Mouse (Mus musculus): ENCODE data around the gene Gm32717. TPM values are rescaled to one million over a fixed set of nuclear protein-coding genes. Genes with fewer than 3 reads are reported as not detected.
"Not testable (repeated sequence)": the region's sequence is repeated elsewhere in the genome, so short reads cannot be mapped to it uniquely, and the experiment has no call there.

The Gm32717 gene
- polyA plus RNA-seq, 1 experiment from 2014 or later: 0.12 TPM

GRCm38 (mm10) chr10:118195150-118195549, 45.4 kb downstream of the Gm32717 start:
- 39% methylated on average over 3 of the region's 3 CpGs for WGBS
- H3K9me3 ChIP-seq; H3K27ac ChIP-seq; H3K36me3 ChIP-seq; H3K4me3 ChIP-seq; DNase-seq (ENCODE audit: low spot score); H3K4me1 ChIP-seq (replicated peaks); H3K27me3 ChIP-seq (ENCODE audit: insufficient read depth, poor library complexity, severe bottlenecking): not testable (repeated sequence)

Other genes starting within 250 kb of the Gm32717 start
- gene Mdm1, start 99.0 kb downstream of the Gm32717 start, polyA plus RNA-seq (2016; fragmentation: Nextera tagmentation; extraction: Ambion mirVana): 52.1 and 53.5 TPM in 2 replicates
- gene Il22, start 35.8 kb downstream of the Gm32717 start, polyA plus RNA-seq (2016; fragmentation: Nextera tagmentation; extraction: Ambion mirVana): not detected in 2 replicates
- gene Gm32802, start 17.9 kb upstream of the Gm32717 start, polyA plus RNA-seq (2016; fragmentation: Nextera tagmentation; extraction: Ambion mirVana): 0.06 and 0.12 TPM in 2 replicates
- gene Iltifb, start 54.3 kb upstream of the Gm32717 start, polyA plus RNA-seq (2016; fragmentation: Nextera tagmentation; extraction: Ambion mirVana): not detected in 2 replicates
- gene Gm9040, start 86.2 kb upstream of the Gm32717 start, polyA plus RNA-seq (2016; fragmentation: Nextera tagmentation; extraction: Ambion mirVana): not detected in 2 replicates
- not detected in 2 replicates for gene Gm9044, start 91.6 kb upstream of the Gm32717 start, polyA plus RNA-seq (2016; fragmentation: Nextera tagmentation; extraction: Ambion mirVana)
- 0.09 TPM in 1 of 2 replicates, not detected in the other for gene Gm9045, start 97.1 kb upstream of the Gm32717 start, polyA plus RNA-seq (2016; fragmentation: Nextera tagmentation; extraction: Ambion mirVana)
- not detected in 2 replicates for gene Gm9046, start 102.5 kb upstream of the Gm32717 start, polyA plus RNA-seq (2016; fragmentation: Nextera tagmentation; extraction: Ambion mirVana)
- gene Gm9048, start 107.9 kb upstream of the Gm32717 start, polyA plus RNA-seq (2016; fragmentation: Nextera tagmentation; extraction: Ambion mirVana): not detected in 2 replicates
- 0.09 TPM in 1 of 2 replicates, not detected in the other for gene Gm9049, start 113.3 kb upstream of the Gm32717 start, polyA plus RNA-seq (2016; fragmentation: Nextera tagmentation; extraction: Ambion mirVana)
- not detected in 2 replicates for gene Ifng, start 200.3 kb upstream of the Gm32717 start, polyA plus RNA-seq (2016; fragmentation: Nextera tagmentation; extraction: Ambion mirVana)

All from hindbrain, embryonic 10.5 days (tissue).